Mouse (Mus musculus) lung, postnatal 0 days (tissue): ENCODE data around the gene Olfr458.

Experiments used
- CTCF ChIP-seq: IDR thresholded peaks from 2 replicates; pipeline ENCODE4 v1.5.1; 2016; ENCODE audit warnings: antibody characterized with exemption, mild to moderate bottlenecking
- EP300 ChIP-seq: IDR thresholded peaks from 2 replicates; pipeline ENCODE4 v1.6.1; 2016; ENCODE audit warnings: antibody characterized with exemption, mild to moderate bottlenecking, control low read depth

- TF ChIP-seq CTCF (no peak), EP300 (no peak)
Measured at GRCm38 (mm10) chr6:42476235-42476634, 11.2 kb upstream of the Olfr458 start, which contains the start of gene Olfr457.
